Mouse (Mus musculus): ENCODE data around the gene Krt78.

Gene Krt78

GRCm38 (mm10) chr15:101973414-101974077 lies 19.5 kb upstream of the Krt78 start:
- DNase-seq (ENCODE audit: low read depth, low spot score) = peak; percentile 92

GRCm38 (mm10) chr15:101970536-101970935 lies 16.4 kb upstream of the Krt78 start:
- peak; percentile 75 for DNase-seq (ENCODE audit: low read depth, low spot score)

GRCm38 (mm10) chr15:101966808-101967207 lies 12.7 kb upstream of the Krt78 start:
- no peak for DNase-seq (ENCODE audit: low read depth, low spot score)

DNA sequence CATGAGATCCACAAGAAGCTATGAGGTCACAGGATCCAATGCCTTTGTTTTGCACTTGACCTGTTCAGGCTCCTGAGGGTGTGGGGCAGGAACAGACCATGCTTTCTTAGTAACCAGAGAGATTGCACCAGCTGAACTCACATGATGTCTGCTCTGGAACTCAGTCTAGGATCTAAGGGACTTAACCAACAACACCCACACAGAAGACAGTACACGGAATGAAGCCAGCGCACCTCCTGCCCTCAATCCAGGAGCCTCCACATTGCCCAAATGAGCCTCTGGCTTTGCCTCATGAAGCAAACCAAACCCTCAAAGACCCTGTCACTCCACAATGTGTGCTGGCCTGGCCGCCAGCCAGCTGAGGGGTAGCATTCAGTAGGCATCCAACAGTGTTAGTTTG lies 4.8 kb upstream of the Krt78 start:
- DNase-seq (ENCODE audit: low read depth, low spot score) = no peak

DNA sequence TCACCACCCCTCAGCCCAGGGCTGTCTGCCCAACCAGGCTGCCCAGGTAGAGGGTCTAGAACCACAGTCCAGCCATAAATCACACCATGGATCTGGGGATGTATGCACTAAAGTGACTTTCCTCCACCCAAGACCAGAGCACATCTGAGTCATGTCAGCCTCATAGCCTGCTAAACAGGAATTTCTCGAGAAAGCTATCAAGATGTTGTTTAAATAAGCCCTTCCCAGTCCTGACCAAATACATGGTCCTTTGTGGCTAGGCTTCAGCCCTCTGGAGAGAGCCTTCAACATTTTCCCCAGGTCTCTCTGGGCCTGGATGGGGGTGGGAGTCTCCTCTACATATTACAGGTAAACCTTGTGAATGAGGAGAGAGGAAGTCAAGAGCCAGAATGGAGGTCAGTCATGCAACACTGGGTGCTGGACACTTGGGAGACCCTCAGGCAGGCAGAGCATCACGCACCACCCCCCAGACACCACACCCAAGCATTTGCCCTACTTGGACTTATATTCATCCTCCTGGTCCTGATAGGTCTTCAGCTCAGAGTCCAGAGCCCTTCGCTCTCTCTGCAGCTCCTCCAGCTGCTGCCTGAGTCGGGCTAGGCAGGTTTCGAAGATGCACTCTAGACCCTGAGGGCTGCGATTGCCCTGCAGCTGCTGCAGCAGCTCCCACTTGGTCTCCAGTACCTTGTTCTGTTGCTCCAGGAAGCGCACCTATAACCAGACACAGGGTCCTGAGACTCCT lies 1.2 kb downstream of the Krt78 start:
- no peak for DNase-seq (ENCODE audit: low read depth, low spot score)

DNA sequence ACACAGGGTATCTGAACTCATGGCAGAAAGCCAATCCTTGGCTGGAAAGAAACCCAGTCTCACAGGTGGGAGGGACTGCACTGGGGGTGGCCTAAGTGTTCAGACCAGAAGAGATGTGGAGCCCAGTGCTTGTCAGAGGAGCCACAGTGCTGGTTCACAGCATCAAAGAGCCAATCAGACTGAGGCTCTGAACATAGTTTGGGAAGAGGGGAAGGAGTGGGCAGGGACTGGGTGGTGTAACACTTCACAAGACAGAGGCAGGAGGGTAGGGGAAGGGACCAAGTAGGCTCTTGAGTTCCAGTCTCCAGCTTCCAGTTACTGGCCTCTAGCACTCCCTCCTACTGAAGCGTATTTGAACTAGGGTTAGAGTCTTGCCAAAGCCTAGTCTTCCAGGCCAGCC lies 8.7 kb downstream of the Krt78 start:
- DNase-seq (ENCODE audit: low read depth, low spot score) = no peak

GRCm38 (mm10) chr15:101941948-101942347 lies 12.1 kb downstream of the Krt78 start:
- no peak for DNase-seq (ENCODE audit: low read depth, low spot score)

GRCm38 (mm10) chr15:101940274-101940829 lies 13.7 kb downstream of the Krt78 start, which contains the start of gene Krt79:
Gene Krt79 (minus strand): TSS chr15:101940324.
- no peak for DNase-seq (ENCODE audit: low read depth, low spot score)

- DNase-seq (ENCODE audit: low read depth, low spot score) = no peak
These were observed 15.3 kb downstream of the Krt78 start for GRCm38 (mm10) chr15:101938600-101939308.

- DNase-seq (ENCODE audit: low read depth, low spot score) = no peak
These were observed 21.1 kb downstream of the Krt78 start for GRCm38 (mm10) chr15:101933024-101933423.

DNA sequence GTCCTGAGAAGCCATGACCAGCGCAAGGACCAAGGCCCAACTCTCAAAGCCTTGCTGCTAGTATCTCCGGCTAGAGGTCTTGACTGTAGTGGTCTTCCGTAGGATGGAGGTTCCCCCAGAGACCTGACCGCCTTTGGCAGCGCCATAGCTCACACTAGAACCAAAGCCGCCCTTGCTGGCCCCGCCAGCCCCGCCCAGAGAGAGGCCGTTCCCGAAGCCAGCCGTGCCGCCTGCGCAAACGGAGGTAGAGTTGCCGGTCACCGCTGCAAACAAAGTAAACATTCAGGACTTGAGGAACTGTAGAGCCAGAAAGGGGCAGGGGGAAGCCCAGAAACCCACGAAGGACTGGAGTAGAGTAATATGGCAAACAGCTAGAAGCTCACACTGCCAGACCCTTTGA lies 24.4 kb downstream of the Krt78 start:
- no peak for DNase-seq (ENCODE audit: low read depth, low spot score)

DNA sequence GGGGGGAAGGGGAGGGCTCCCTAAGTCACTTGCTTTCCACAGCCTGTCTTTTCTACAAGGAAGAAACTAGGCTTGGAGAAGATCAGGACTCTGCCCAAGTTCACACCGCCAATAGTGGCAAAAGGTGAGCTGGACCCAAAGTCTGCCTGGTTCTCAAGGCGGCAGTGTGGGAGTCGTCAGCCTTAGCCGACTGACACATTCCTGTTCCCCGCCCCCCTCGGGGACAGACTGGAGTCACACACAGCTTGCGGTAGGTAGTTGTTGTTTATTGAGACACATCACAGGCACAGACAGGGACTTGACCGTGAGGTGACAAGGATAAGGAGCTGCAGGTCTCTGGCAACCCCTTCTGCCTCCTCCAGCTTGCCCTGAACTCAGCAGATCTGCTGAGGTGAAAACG lies 25.0 kb downstream of the Krt78 start:
- DNase-seq (ENCODE audit: low read depth, low spot score) = peak; percentile 21

DNA sequence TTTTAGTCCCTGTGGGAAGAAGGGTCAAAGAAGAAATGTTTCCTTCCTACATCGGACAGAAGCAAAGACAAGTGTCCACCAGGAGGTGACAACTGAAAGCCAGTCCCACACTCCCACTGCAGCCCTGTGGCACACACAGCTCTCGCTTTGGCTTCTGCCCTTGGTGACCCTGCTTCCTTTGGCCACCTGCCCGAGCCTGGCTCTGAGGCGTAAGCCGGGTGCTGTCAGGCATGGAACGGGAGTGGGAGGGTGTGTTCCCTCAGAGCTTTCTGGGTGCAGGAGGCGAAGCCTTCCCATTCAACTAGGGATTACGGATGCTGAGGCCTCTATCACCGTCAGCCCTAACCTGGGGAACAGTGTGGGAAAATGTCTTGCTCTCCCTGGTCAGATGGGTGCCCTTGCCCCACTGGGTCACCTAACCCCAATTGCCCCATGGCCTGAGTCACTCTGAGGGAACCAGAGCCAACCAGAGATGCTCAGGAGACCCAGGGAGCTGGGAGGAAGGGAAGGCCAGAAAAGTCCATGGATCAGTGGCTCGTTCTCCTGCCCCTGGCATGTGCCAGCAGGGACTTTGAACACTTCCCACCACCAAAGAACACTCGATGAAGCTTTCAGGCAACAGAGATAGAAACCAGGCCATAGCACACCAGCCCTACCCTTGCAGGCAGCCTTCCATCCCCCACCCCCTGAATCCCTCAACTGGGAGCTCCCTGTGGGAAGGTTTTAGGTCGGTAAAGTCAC lies 26.6 kb downstream of the Krt78 start:
- DNase-seq (ENCODE audit: low read depth, low spot score) = no peak

- DNase-seq (ENCODE audit: low read depth, low spot score) = no peak
These were observed 29.0 kb downstream of the Krt78 start for GRCm38 (mm10) chr15:101925041-101925440.

GRCm38 (mm10) chr15:101924635-101925034 lies 29.5 kb downstream of the Krt78 start, which contains the start of gene Krt4:
Gene Krt4 (minus strand): TSS chr15:101924735.
- no peak for DNase-seq (ENCODE audit: low read depth, low spot score)

- no peak for DNase-seq (ENCODE audit: low read depth, low spot score)
These were observed 31.8 kb downstream of the Krt78 start for GRCm38 (mm10) chr15:101922296-101922695.

DNA sequence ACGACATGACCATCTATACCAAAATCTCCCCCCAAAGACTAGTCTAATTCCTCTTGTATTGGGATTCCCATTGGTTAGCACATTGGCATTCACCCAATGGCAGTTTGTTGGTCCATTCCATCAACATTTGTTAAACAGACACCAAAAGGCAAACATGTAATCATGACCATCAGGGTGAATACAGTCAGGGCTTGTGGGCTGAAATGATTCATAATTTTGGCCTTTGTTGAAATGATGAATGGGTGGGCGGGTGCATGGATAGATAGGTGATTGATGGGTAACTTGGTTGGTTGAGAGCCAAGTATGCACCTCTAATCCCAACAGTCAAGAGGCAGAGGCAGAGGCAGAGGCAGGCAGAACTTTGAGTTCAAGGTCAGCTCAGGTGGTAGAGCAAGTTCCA lies 38.0 kb downstream of the Krt78 start:
- no peak for DNase-seq (ENCODE audit: low read depth, low spot score)

DNA sequence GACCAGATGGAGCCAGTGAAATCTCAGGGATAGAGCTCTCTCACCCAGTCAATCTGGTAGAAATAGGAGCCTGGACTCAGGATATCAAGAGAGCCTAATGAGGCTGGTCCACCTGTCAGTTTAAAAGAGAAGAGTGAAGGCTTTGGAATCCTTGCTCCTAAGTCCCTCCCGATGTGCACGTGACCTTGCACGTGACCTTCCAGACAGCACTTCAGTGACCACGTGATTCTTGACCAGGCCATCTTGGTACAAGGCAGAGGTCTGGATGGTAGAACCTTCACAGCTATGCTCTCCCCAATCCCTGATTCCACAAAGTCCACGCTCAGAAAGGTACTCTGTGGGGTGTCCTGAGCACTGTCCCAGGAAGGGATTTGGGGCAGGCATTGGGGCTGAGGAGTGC lies 49.2 kb downstream of the Krt78 start:
- DNase-seq (ENCODE audit: low read depth, low spot score) = no peak

GRCm38 (mm10) chr15:101902171-101903149 lies 51.6 kb downstream of the Krt78 start:
- DNase-seq (ENCODE audit: low read depth, low spot score) = peak; percentile 22
